Mouse (Mus musculus) adrenal gland, adult 18-20 months (tissue): ENCODE data around the gene Tmem235. TPM values are rescaled to one million over a fixed set of nuclear protein-coding genes. Genes with fewer than 3 reads are reported as not detected.
"Not testable (repeated sequence)": the region's sequence is repeated elsewhere in the genome, so short reads cannot be mapped to it uniquely, and the experiment has no call there.

Experiments
- DNase-seq, 2 experiments: peaks; one replicate each; pipeline ENCODE4 v3.0.0; 2021 to 2022; ENCODE audit warnings: low spot score in 2 of 2
- total RNA-seq, 2 experiments: library from RNA; stranded (reverse); gene quantifications; 1 replicate in 1 of 2; 2 replicates in 1 of 2; pipeline ENCODE4 v1.2.3; 2021

Gene Tmem235
- total RNA-seq, 2 experiments from 2014 or later = not detected

GRCm38 (mm10) chr11:117832086-117832969, 28.2 kb upstream of the Tmem235 start:
- DNase-seq = peak; percentile 52 to 76

GRCm38 (mm10) chr11:117833509-117833908, 27.0 kb upstream of the Tmem235 start:
- not testable (repeated sequence) for DNase-seq

- DNase-seq = no peak
Measured at GRCm38 (mm10) chr11:117834086-117834485, 26.5 kb upstream of the Tmem235 start.

- no peak for DNase-seq
Measured at GRCm38 (mm10) chr11:117836306-117836705, 24.2 kb upstream of the Tmem235 start.

- DNase-seq = no peak
Measured at GRCm38 (mm10) chr11:117838572-117838971, 22.0 kb upstream of the Tmem235 start.

GRCm38 (mm10) chr11:117839021-117839420, 21.5 kb upstream of the Tmem235 start:
- DNase-seq = no peak

- DNase-seq = no peak
Measured at GRCm38 (mm10) chr11:117840910-117841309, 19.6 kb upstream of the Tmem235 start.

GRCm38 (mm10) chr11:117843434-117843833, 17.1 kb upstream of the Tmem235 start:
- no peak for DNase-seq

- no peak for DNase-seq
Measured at GRCm38 (mm10) chr11:117844997-117845396, 15.6 kb upstream of the Tmem235 start.

GRCm38 (mm10) chr11:117845651-117846050, 14.9 kb upstream of the Tmem235 start:
- no peak for DNase-seq

- no peak for DNase-seq
Measured at GRCm38 (mm10) chr11:117846640-117847039, 13.9 kb upstream of the Tmem235 start.

GRCm38 (mm10) chr11:117847593-117848215, 12.8 kb upstream of the Tmem235 start:
- no peak for DNase-seq

- DNase-seq = peak in 1 of 2 experiments; percentile 39
Measured at GRCm38 (mm10) chr11:117848271-117848984, 12.1 kb upstream of the Tmem235 start.

- DNase-seq = peak; percentile 96 to 98
Measured at GRCm38 (mm10) chr11:117848985-117849671, 11.4 kb upstream of the Tmem235 start, which contains the start of gene Birc5. Gene Birc5, plus strand, starts transcription at chr11:117849251.

GRCm38 (mm10) chr11:117852875-117853274, 7.7 kb upstream of the Tmem235 start:
- no peak for DNase-seq

GRCm38 (mm10) chr11:117854241-117854640, 6.3 kb upstream of the Tmem235 start:
- no peak for DNase-seq

- no peak for DNase-seq
Measured at GRCm38 (mm10) chr11:117855360-117855759, 5.2 kb upstream of the Tmem235 start.

GRCm38 (mm10) chr11:117855975-117856374, 4.6 kb upstream of the Tmem235 start:
- no peak for DNase-seq

GRCm38 (mm10) chr11:117857462-117857861, 3.1 kb upstream of the Tmem235 start:
- DNase-seq = no peak

- DNase-seq = no peak
Measured at GRCm38 (mm10) chr11:117858392-117858791, 2.2 kb upstream of the Tmem235 start.
